Mouse (Mus musculus) kidney, adult 10 weeks (tissue): Measurements from ENCODE around the gene Ctnna2. TPM values are rescaled to one million over a fixed set of nuclear protein-coding genes. Genes with fewer than 3 reads are reported as not detected.

Source experiments
- polyA plus RNA-seq: library from polyadenylated mRNA; stranded (reverse); fragments of 350-450 nt; fragmentation: Illumina TruSeq; extraction: RNeasy Lipid Tissue Mini Kit (QIAGEN cat#74804); gene quantifications from one replicate; pipeline ENCODE4 v1.2.3, GENCODE M21; 2014; ENCODE audit warnings: low read depth, low replicate concordance

Ctnna2 gene
- 0.53 TPM for polyA plus RNA-seq

DNA sequence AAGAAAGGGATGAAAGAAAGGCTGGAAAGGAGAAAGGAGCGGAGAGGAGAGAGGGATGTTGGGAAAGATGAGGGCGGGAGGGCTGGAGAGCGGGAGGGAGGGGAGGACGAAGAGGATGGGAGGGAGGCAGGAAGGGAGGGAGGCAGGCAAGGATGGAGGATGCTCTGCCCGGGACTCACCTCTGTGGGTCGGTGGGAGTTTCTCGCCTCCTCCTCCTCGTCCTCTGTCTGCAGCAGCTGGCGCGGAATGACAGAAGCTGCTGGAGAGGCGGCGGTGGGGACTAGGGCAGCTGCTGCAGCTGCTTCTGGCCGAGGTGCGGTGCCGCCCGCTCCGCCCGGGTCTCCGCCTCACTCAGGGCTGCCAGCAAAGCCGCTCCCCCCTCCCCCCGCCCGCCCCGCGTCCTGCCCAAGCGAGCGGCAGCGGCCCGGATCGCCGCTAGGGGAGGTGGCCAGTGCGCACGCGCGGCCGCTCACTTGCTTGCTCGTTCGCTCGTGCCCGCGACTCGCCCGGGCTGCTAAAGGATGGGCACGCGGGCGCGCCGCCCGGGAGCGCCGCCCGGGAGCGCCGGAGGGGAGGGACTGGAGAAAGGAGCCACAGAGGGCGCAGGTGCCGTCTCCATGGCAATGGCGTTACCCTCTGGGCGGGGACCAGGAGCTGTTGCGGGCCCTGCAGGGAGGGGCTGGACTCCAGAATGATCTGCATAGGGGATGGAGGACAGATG, at the start of gene Ctnna2:
Gene Ctnna2 (minus strand): TSS at position 459 of the 721 bp plus-strand sequence.

DNA sequence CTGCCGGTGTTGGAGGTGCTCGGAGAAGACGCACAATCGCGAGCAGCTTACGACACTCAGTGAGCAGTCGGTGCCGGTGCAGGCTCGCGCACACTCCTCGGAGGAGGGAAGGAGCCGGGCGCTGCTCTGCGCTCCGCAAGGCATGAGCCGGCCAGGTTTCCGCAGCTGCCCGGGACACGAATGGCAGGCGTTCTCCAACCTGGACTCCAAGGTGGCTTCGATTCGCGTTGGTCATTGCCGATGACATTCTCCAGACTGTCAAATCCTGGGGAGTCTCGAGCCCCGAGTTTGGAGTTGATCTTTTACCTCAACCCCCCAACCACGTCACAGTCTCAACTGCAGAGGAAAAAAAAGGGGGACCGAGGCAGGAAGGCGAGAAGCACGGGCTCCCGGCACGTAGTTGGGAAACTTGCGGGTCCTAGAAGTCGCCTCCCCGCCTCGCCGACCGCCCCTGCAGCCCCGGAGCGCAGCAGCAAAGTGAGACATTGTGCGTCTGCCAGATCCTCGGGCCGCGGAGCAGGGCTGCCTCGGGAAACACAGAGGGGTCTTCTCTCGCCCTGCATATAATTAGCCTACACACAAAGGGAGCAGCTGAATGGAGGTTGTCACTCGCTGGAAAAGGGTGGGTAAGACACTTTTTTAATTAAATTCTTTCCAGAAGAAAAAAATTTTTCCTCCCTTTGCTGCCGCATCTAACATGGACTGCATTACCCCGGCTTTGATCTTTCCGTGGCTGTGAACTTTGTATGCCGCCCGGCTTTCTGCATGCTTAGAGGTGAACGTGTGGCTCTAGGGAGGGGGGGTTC, 736.7 kb downstream of the Ctnna2 start, which contains the start of gene Lrrtm1:
Gene Lrrtm1 (plus strand): TSS at position 89 of the 806 bp plus-strand sequence.

